Mouse (Mus musculus) liver, postnatal 0 days (tissue): ENCODE results near the gene Dgcr8. TPM values are rescaled to one million over a fixed set of nuclear protein-coding genes. Genes with fewer than 3 reads are reported as not detected.

Experiments
- ATAC-seq: fragments of 200-750 bp; cut with Nextera tagmentation; 2 replicates; pipeline ENCODE4 v1.8.0; 2017; ENCODE audit warnings: mild to moderate bottlenecking, moderate library complexity
- DNase-seq: peaks from one replicate; pipeline ENCODE4 v3.0.0-alpha.2; 2016
- H3K27ac ChIP-seq: fragments of 300-500 bp; sonication (generic); 2 replicates; pipeline ENCODE4 v1.5.1; 2014; ENCODE audit warnings: antibody characterized with exemption, moderate library complexity, mild to moderate bottlenecking, low read depth
- H3K27me3 ChIP-seq: fragments of 300-500 bp; sonication (generic); 2 replicates; pipeline ENCODE4 v1.6.1; 2014; ENCODE audit warnings: low read length, control low read depth, mixed read lengths; ENCODE audit not compliant: insufficient read depth
- H3K36me3 ChIP-seq: fragments of 300-500 bp; sonication (generic); replicated peaks from 2 replicates; pipeline ENCODE4 v1.6.1; 2014; ENCODE audit warnings: mild to moderate bottlenecking, control low read depth, low read length, moderate library complexity, mixed read lengths; ENCODE audit not compliant: insufficient read depth
- H3K4me1 ChIP-seq: fragments of 300-500 bp; sonication (generic); 2 replicates; pipeline ENCODE4 v1.6.1; 2014; ENCODE audit warnings: antibody characterized with exemption, mild to moderate bottlenecking, control low read depth; ENCODE audit not compliant: insufficient read depth
- H3K4me2 ChIP-seq: fragments of 300-500 bp; sonication (generic); 2 replicates; pipeline ENCODE4 v1.6.1; 2014; ENCODE audit warnings: low read depth, mild to moderate bottlenecking, low read length, moderate library complexity, mixed read lengths
- H3K4me3 ChIP-seq: fragments of 300-500 bp; sonication (generic); 2 replicates; pipeline ENCODE4 v1.5.1; 2014; ENCODE audit warnings: low read depth, low read length
- H3K9ac ChIP-seq: fragments of 300-500 bp; sonication (generic); replicated peaks from 2 replicates; pipeline ENCODE4 v1.6.1; 2014; ENCODE audit warnings: mild to moderate bottlenecking, moderate library complexity
- H3K9me3 ChIP-seq: fragments of 300-500 bp; sonication (generic); 2 replicates; pipeline ENCODE4 v1.6.1; 2016; ENCODE audit warnings: mild to moderate bottlenecking, control low read depth, low read length, mixed read lengths
- CTCF ChIP-seq: sonication (generic); IDR thresholded peaks from 2 replicates; pipeline ENCODE4 v1.5.1; 2016; ENCODE audit warnings: antibody characterized with exemption, low read depth
- EP300 ChIP-seq: IDR thresholded peaks from 2 replicates; pipeline ENCODE4 v1.6.1; 2016; ENCODE audit warnings: antibody characterized with exemption, low read depth, mild to moderate bottlenecking
- WGBS: fragments of 180-500 bp; shearing (Covaris S2); extraction: QIAGEN DNeasy Blood & Tissue Kit; methylation state at CpG from one replicate; pipeline ENCODE4 v1.1.7; 2014; ENCODE audit not compliant: insufficient replicate concordance; 5-methylcytosine and 5-hydroxymethylcytosine counted together
- polyA plus RNA-seq: library from polyadenylated mRNA; unstranded; fragments of >200 nt; fragmentation: Nextera tagmentation; extraction: Ambion mirVana; gene quantifications from 2 replicates; pipeline ENCODE4 v1.2.1, GENCODE M21; 2015

Dgcr8 gene
- polyA plus RNA-seq, 1 experiment from 2014 or later = 9.2 TPM

- Histone ChIP-seq H3K4me2 (peak overlapping the region; percentile 80), H3K4me1 (peaks cover 20% of the 10 kb centered on the region), H3K4me3 (peak overlapping the region; percentile 90), H3K9ac (peak overlapping the region; percentile 90), H3K27me3 (no peaks in the 10 kb centered on the region), H3K9me3 (no peaks in the 10 kb centered on the region), H3K27ac (peak overlapping the region; percentile 92; the same call in 1 of the 2 replicates), H3K36me3 (peaks cover 27% of the 10 kb centered on the region)
- no peak for ATAC-seq
- peak; percentile 22 for DNase-seq
- TF ChIP-seq CTCF (no peak), EP300 (no peak)
- WGBS = 0% methylated on average over 4 of the region's 4 CpGs
These were observed 880 bp downstream of the Dgcr8 start for GRCm38 (mm10) chr16:18288166-18288565.

DNA sequence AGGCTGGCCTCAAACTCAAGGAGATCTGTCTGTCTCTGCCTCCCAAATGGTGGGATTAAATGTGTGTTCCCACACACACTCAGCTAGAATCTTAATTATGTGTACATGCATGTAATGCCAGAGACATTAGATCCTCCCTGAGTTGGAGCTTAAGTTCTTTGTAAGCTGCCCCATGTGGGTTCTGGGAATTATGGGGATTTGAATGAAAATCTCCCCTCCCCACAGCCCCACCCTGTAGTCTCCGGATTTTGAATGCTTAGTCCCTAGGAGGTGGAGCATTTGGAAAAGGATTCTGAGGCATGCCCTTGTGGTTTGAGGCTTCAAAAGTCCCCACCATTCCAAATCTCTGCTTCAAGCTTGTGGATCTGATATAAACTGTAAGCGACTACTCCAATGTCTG lies 13.9 kb downstream of the Dgcr8 start:
- Histone ChIP-seq H3K4me1 (no peaks in the 10 kb centered on the region), H3K9ac (no peak overlapping the region), H3K4me2 (no peak overlapping the region), H3K27ac (no peak overlapping the region), H3K36me3 (peaks cover 89% of the 10 kb centered on the region), H3K27me3 (no peaks in the 10 kb centered on the region), H3K4me3 (no peak overlapping the region), H3K9me3 (no peaks in the 10 kb centered on the region)
- ATAC-seq (no peak), DNase-seq (no peak)
- TF ChIP-seq CTCF (no peak), EP300 (no peak)
- WGBS = 86% methylated on average over 2 of the region's 2 CpGs

GRCm38 (mm10) chr16:18268182-18268581 lies 20.9 kb downstream of the Dgcr8 start:
- H3K4me2 ChIP-seq = no peak overlapping the region
- peaks cover 83% of the 10 kb centered on the region for H3K36me3 ChIP-seq
- 89% methylated on average over 5 of the region's 5 CpGs for WGBS

GRCm38 (mm10) chr16:18265024-18265423 lies 24.0 kb downstream of the Dgcr8 start:
- TF ChIP-seq EP300 = no peak
- TF ChIP-seq CTCF = no peak
- H3K4me3 ChIP-seq = no peak overlapping the region
- H3K9me3 ChIP-seq = no peaks in the 10 kb centered on the region
- ATAC-seq = no peak
- peaks cover 73% of the 10 kb centered on the region for H3K36me3 ChIP-seq
- no peaks in the 10 kb centered on the region for H3K27me3 ChIP-seq
- WGBS = 62% methylated on average over 2 of the region's 2 CpGs
- H3K4me1 ChIP-seq = no peaks in the 10 kb centered on the region
- no peak overlapping the region for H3K9ac ChIP-seq
- no peak overlapping the region for H3K27ac ChIP-seq
- H3K4me2 ChIP-seq = no peak overlapping the region
- no peak for DNase-seq

More at GRCm38 (mm10) chr16:18268182-18268581, 20.9 kb downstream of the Dgcr8 start:
- ATAC-seq (no peak), DNase-seq (no peak)
- H3K4me1 ChIP-seq = no peaks in the 10 kb centered on the region
- no peaks in the 10 kb centered on the region for H3K27me3 ChIP-seq
- H3K27ac ChIP-seq = no peak overlapping the region
- no peaks in the 10 kb centered on the region for H3K9me3 ChIP-seq
- no peak overlapping the region for H3K4me3 ChIP-seq
- H3K9ac ChIP-seq = no peak overlapping the region
- peak; percentile 54 for TF ChIP-seq CTCF
- TF ChIP-seq EP300 = no peak

DNA sequence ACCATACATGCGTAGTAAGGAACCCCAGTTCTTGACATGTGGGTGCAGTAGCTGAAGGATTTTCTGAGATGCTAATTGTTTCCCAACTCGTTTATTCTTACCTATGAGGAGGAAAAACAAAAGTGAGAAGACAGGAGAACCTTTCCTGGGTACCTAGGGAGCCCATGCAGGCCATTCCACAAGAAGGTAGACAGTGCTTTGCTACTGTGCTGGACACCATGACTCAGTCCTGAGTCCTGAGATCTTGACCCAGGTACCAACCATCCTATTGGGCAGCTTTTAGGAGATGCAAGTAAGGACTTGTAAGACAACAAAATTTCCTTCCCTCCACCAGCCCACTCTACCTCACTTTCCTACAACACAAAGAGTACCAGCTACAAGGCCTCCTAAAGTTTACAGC lies 30.8 kb downstream of the Dgcr8 start, which contains the start of gene Gm49776:
Gene Gm49776 (minus strand): TSS at position 101 of the 400 bp plus-strand sequence.
- no peak for DNase-seq
- no peaks in the 10 kb centered on the region for H3K4me1 ChIP-seq
- no peak within 1 kb of the TSS for H3K4me3 ChIP-seq
- H3K36me3 ChIP-seq = peaks cover 80% of the 10 kb centered on the region
- ATAC-seq = no peak
- H3K27ac ChIP-seq = no peak within 1 kb of the TSS
- H3K4me2 ChIP-seq = no peak within 1 kb of the TSS
- 86% methylated on average over 2 of the region's 2 CpGs for WGBS
- H3K27me3 ChIP-seq = no peaks in the 10 kb centered on the region
- no peak within 1 kb of the TSS for H3K9ac ChIP-seq
- no peak for TF ChIP-seq EP300
- no peaks in the 10 kb centered on the region for H3K9me3 ChIP-seq

- H3K9ac ChIP-seq = no peak overlapping the region
- H3K4me1 ChIP-seq = peaks cover 17% of the 10 kb centered on the region
- no peak overlapping the region for H3K27ac ChIP-seq
- TF ChIP-seq EP300 = no peak
- TF ChIP-seq CTCF = no peak
- 76% methylated on average over 1 of the region's 1 CpGs for WGBS
- H3K4me3 ChIP-seq = no peak overlapping the region
- H3K27me3 ChIP-seq = no peaks in the 10 kb centered on the region
- H3K4me2 ChIP-seq = no peak overlapping the region
- no peak for ATAC-seq
- no peaks in the 10 kb centered on the region for H3K9me3 ChIP-seq
- H3K36me3 ChIP-seq = peaks cover 74% of the 10 kb centered on the region
- DNase-seq = no peak
These were observed 35.2 kb downstream of the Dgcr8 start for GRCm38 (mm10) chr16:18253866-18254265.

GRCm38 (mm10) chr16:18252736-18253135 lies 36.3 kb downstream of the Dgcr8 start:
- no peak for ATAC-seq

More at GRCm38 (mm10) chr16:18252736-18253135, 36.3 kb downstream of the Dgcr8 start:
- Histone ChIP-seq H3K27me3 (no peaks in the 10 kb centered on the region), H3K9me3 (no peaks in the 10 kb centered on the region), H3K27ac (no peak overlapping the region), H3K4me1 (peaks cover 17% of the 10 kb centered on the region), H3K4me2 (no peak overlapping the region), H3K4me3 (no peak overlapping the region), H3K36me3 (peaks cover 65% of the 10 kb centered on the region), H3K9ac (no peak overlapping the region)
- TF ChIP-seq EP300 (no peak), CTCF (no peak)
- 78% methylated on average over 6 of the region's 6 CpGs for WGBS
- no peak for DNase-seq
